Mouse (Mus musculus) spleen, postnatal 36 days (tissue): Measurements from ENCODE around the gene Slc7a14.

Experiments used
- DNase-seq, 2 experiments: peaks; one replicate each; pipeline ENCODE4 v3.0.0; 2022; ENCODE audit warnings: low spot score in 2 of 2, mixed read lengths in 1 of 2

Slc7a14 gene

GRCm38 (mm10) chr3:31209001-31209400 is 101.2 kb downstream of the Slc7a14 start:
- no peak for DNase-seq

- DNase-seq, result no peak
Measured at GRCm38 (mm10) chr3:31208458-31208994, 101.7 kb downstream of the Slc7a14 start.

GRCm38 (mm10) chr3:31208046-31208445 is 102.1 kb downstream of the Slc7a14 start:
- no peak for DNase-seq

- DNase-seq, result no peak
Measured at GRCm38 (mm10) chr3:31205167-31205566, 105.0 kb downstream of the Slc7a14 start.

- no peak for DNase-seq
Measured at GRCm38 (mm10) chr3:31203947-31204346, 106.2 kb downstream of the Slc7a14 start.

- no peak for DNase-seq
Measured at GRCm38 (mm10) chr3:31199162-31199877, 110.9 kb downstream of the Slc7a14 start.

- no peak for DNase-seq
Measured at GRCm38 (mm10) chr3:31191402-31191801, 118.8 kb downstream of the Slc7a14 start.

- DNase-seq, result no peak
Measured at GRCm38 (mm10) chr3:31190342-31190741, 119.8 kb downstream of the Slc7a14 start.

- DNase-seq, result no peak
Measured at GRCm38 (mm10) chr3:31166365-31166871, 143.8 kb downstream of the Slc7a14 start.

- DNase-seq, result no peak
Measured at GRCm38 (mm10) chr3:31165803-31166202, 144.4 kb downstream of the Slc7a14 start.

GRCm38 (mm10) chr3:31162860-31163259 is 147.3 kb downstream of the Slc7a14 start:
- no peak for DNase-seq

- DNase-seq, result no peak
Measured at GRCm38 (mm10) chr3:31161336-31161735, 148.8 kb downstream of the Slc7a14 start.

GRCm38 (mm10) chr3:31160046-31160445 is 150.1 kb downstream of the Slc7a14 start:
- no peak for DNase-seq

- DNase-seq, result no peak
Measured at GRCm38 (mm10) chr3:31157776-31158175, 152.4 kb downstream of the Slc7a14 start.

- no peak for DNase-seq
Measured at GRCm38 (mm10) chr3:31156126-31156525, 154.1 kb downstream of the Slc7a14 start.
